Mouse (Mus musculus): ENCODE data around the gene Fbxw8. TPM values are rescaled to one million over a fixed set of nuclear protein-coding genes. Genes with fewer than 3 reads are reported as not detected.

Gene Fbxw8
- polyA plus RNA-seq, 1 experiment from 2014 or later: 18.4 TPM

DNA sequence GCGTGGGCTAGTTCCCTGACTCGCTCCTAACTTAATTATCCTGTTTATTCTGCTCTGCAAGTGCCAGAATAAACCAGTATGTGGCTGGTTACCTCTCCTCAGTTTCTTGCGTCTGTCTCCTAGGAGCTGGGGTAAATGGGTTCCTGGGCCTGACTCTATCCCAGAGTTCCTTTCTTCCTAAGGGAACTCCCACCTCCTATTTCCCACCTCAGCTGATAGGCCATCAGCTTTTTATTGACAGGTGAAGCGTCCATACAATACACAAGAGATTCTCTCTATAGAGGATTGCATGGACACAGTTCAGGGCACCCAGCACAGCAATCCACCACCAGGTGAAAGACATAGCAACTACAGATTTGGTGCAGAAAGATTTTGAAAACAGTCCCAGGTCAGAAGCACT is 111.5 kb downstream of the Fbxw8 start:
- Histone ChIP-seq H3K9ac (ENCODE audit: low read depth, low read length) (no peak overlapping the region), H3K4me2 (ENCODE audit: low read length) (no peak overlapping the region), H3K9me3 (replicated peaks; ENCODE audit: control insufficient read depth, low read length, poor library complexity, severe bottlenecking) (no peaks in the 10 kb centered on the region), H3K27me3 (ENCODE audit: control insufficient read depth, insufficient read depth, low read depth, low read length) (no peaks in the 10 kb centered on the region), H3K27ac (ENCODE audit: low read length) (no peak overlapping the region), H3K36me3 (ENCODE audit: control insufficient read depth, insufficient read depth, low read length) (no peaks in the 10 kb centered on the region), H3K4me3 (ENCODE audit: low read depth, low read length) (no peak overlapping the region), H3K4me1 (ENCODE audit: control insufficient read depth, insufficient read depth, low read length) (no peaks in the 10 kb centered on the region; the same call in 1 of the 2 replicates)
- 85% methylated on average over 4 of the region's 4 CpGs for WGBS
- ATAC-seq: no peak

- Histone ChIP-seq H3K9ac (ENCODE audit: low read depth, low read length) (no peak overlapping the region), H3K9me3 (replicated peaks; ENCODE audit: control insufficient read depth, low read length, poor library complexity, severe bottlenecking) (no peaks in the 10 kb centered on the region), H3K4me1 (ENCODE audit: control insufficient read depth, insufficient read depth, low read length) (peaks cover 5% of the 10 kb centered on the region; the same call in 1 of the 2 replicates), H3K27ac (ENCODE audit: low read length) (no peak overlapping the region), H3K36me3 (ENCODE audit: control insufficient read depth, insufficient read depth, low read length) (no peaks in the 10 kb centered on the region), H3K4me3 (ENCODE audit: low read depth, low read length) (no peak overlapping the region), H3K27me3 (ENCODE audit: control insufficient read depth, insufficient read depth, low read depth, low read length) (no peaks in the 10 kb centered on the region), H3K4me2 (ENCODE audit: low read length) (no peak overlapping the region)
- ATAC-seq: no peak
- 90% methylated on average over 6 of the region's 6 CpGs for WGBS
These were observed 112.7 kb downstream of the Fbxw8 start for GRCm38 (mm10) chr5:118042599-118042998.

GRCm38 (mm10) chr5:118039241-118039668 is 116.0 kb downstream of the Fbxw8 start:
- H3K27me3 ChIP-seq (ENCODE audit: control insufficient read depth, insufficient read depth, low read depth, low read length): no peaks in the 10 kb centered on the region
- H3K4me3 ChIP-seq (ENCODE audit: low read depth, low read length): no peak overlapping the region
- no peak for ATAC-seq
- H3K36me3 ChIP-seq (ENCODE audit: control insufficient read depth, insufficient read depth, low read length): no peaks in the 10 kb centered on the region
- 24% methylated on average over 12 of the region's 12 CpGs for WGBS
- 0 out of 2 replicates have a peak, but pooled peaks cover 2% of the 10 kb centered on the region for H3K9me3 ChIP-seq (replicated peaks; ENCODE audit: control insufficient read depth, low read length, poor library complexity, severe bottlenecking)
- H3K4me2 ChIP-seq (ENCODE audit: low read length): no peak overlapping the region
- peaks cover 6% of the 10 kb centered on the region; the same call in 1 of the 2 replicates for H3K4me1 ChIP-seq (ENCODE audit: control insufficient read depth, insufficient read depth, low read length)
- H3K27ac ChIP-seq (ENCODE audit: low read length): no peak overlapping the region
- 0 out of 2 replicates have a peak overlapping the region, but pooled peaks have one; percentile 30 for H3K9ac ChIP-seq (ENCODE audit: low read depth, low read length)

DNA sequence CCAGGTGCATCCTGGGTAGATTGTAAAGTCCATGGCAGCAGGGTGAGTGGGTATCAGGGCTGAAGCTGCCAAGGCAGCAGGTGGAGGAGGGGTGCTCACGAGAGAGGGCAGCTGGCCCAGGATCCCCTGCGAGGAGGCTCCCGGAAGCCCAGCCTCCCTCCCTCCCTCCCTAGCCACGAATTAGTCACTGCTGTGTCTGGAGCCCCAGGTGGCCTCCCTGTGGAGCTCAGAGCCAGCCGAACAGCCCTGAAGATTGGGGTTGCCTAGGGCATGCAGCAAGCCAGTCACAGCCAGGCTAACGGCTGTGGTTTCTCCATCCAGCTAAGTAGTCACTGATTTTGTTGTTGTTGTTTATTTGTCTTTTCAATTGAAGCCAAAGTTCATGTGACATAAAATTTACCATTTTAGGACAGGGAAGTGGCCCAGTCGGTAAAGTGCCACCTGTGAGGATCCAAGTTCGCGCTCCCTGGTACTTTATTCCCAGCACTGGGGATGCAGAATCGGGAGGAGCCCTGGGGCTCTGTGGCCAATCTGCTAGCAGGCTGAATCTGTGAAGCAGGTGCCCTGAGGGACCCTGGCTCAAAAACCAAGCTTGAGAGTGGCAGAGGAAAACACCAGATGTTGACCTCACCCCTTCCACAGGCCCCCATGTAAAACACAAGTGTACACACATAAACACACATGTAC is 117.3 kb downstream of the Fbxw8 start:
- H3K27me3 ChIP-seq (ENCODE audit: control insufficient read depth, insufficient read depth, low read depth, low read length): no peaks in the 10 kb centered on the region
- H3K4me3 ChIP-seq (ENCODE audit: low read depth, low read length): no peak overlapping the region
- WGBS: 12% methylated on average over 10 of the region's 10 CpGs
- 0 out of 2 replicates have a peak, but pooled peaks cover 2% of the 10 kb centered on the region for H3K9me3 ChIP-seq (replicated peaks; ENCODE audit: control insufficient read depth, low read length, poor library complexity, severe bottlenecking)
- peak overlapping the region; percentile 13; the same call in 1 of the 2 replicates for H3K4me2 ChIP-seq (ENCODE audit: low read length)
- H3K9ac ChIP-seq (ENCODE audit: low read depth, low read length): 0 out of 2 replicates have a peak overlapping the region, but pooled peaks have one; percentile 22
- peaks cover 6% of the 10 kb centered on the region; the same call in 1 of the 2 replicates for H3K4me1 ChIP-seq (ENCODE audit: control insufficient read depth, insufficient read depth, low read length)
- ATAC-seq: peak; percentile 67
- H3K27ac ChIP-seq (ENCODE audit: low read length): no peak overlapping the region
- H3K36me3 ChIP-seq (ENCODE audit: control insufficient read depth, insufficient read depth, low read length): no peaks in the 10 kb centered on the region

GRCm38 (mm10) chr5:118036888-118037797 is 118.1 kb downstream of the Fbxw8 start:
- Histone ChIP-seq H3K4me1 (ENCODE audit: control insufficient read depth, insufficient read depth, low read length) (peaks cover 6% of the 10 kb centered on the region; the same call in 1 of the 2 replicates), H3K36me3 (ENCODE audit: control insufficient read depth, insufficient read depth, low read length) (no peaks in the 10 kb centered on the region), H3K27ac (ENCODE audit: low read length) (no peak overlapping the region), H3K27me3 (ENCODE audit: control insufficient read depth, insufficient read depth, low read depth, low read length) (no peaks in the 10 kb centered on the region), H3K9ac (ENCODE audit: low read depth, low read length) (no peak overlapping the region), H3K4me2 (ENCODE audit: low read length) (no peak overlapping the region), H3K9me3 (replicated peaks; ENCODE audit: control insufficient read depth, low read length, poor library complexity, severe bottlenecking) (0 out of 2 replicates have a peak, but pooled peaks cover 2% of the 10 kb centered on the region), H3K4me3 (ENCODE audit: low read depth, low read length) (no peak overlapping the region)
- 41% methylated on average over 25 of the region's 25 CpGs for WGBS
- ATAC-seq: no peak

GRCm38 (mm10) chr5:118035786-118036185 is 119.5 kb downstream of the Fbxw8 start:
- H3K4me1 ChIP-seq (ENCODE audit: control insufficient read depth, insufficient read depth, low read length): peaks cover 6% of the 10 kb centered on the region; the same call in 1 of the 2 replicates
- ATAC-seq: no peak
- H3K36me3 ChIP-seq (ENCODE audit: control insufficient read depth, insufficient read depth, low read length): no peaks in the 10 kb centered on the region
- 70% methylated on average over 3 of the region's 3 CpGs for WGBS
- no peak overlapping the region for H3K27ac ChIP-seq (ENCODE audit: low read length)
- no peak overlapping the region for H3K4me3 ChIP-seq (ENCODE audit: low read depth, low read length)
- no peaks in the 10 kb centered on the region; the same call in 1 of the 2 replicates for H3K27me3 ChIP-seq (ENCODE audit: control insufficient read depth, insufficient read depth, low read depth, low read length)
- H3K9ac ChIP-seq (ENCODE audit: low read depth, low read length): no peak overlapping the region
- no peak overlapping the region for H3K4me2 ChIP-seq (ENCODE audit: low read length)
- 0 out of 2 replicates have a peak, but pooled peaks cover 2% of the 10 kb centered on the region for H3K9me3 ChIP-seq (replicated peaks; ENCODE audit: control insufficient read depth, low read length, poor library complexity, severe bottlenecking)

DNA sequence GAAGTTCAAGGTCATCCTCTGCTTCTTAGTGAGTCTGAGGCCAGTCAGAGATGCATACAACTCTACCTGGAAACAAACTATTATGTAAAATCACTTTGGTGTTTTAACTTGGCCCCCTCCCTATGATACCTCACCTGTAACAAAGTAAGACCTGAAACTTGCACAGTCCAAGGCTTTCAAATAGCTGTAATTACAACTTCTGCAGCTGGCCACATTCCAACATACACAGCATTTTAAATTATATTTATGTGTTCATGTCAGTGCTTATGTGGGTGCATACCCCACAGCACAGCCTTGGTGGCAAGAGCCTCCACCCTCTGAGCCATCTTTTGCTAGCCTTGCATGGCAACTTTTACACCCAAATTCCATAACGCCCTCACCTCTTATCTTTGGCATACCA is 120.6 kb downstream of the Fbxw8 start:
- ATAC-seq: no peak
- Histone ChIP-seq H3K9ac (ENCODE audit: low read depth, low read length) (no peak overlapping the region), H3K27me3 (ENCODE audit: control insufficient read depth, insufficient read depth, low read depth, low read length) (peaks cover 7% of the 10 kb centered on the region), H3K36me3 (ENCODE audit: control insufficient read depth, insufficient read depth, low read length) (no peaks in the 10 kb centered on the region), H3K4me1 (ENCODE audit: control insufficient read depth, insufficient read depth, low read length) (peaks cover 7% of the 10 kb centered on the region; the same call in 1 of the 2 replicates), H3K4me2 (ENCODE audit: low read length) (no peak overlapping the region), H3K4me3 (ENCODE audit: low read depth, low read length) (no peak overlapping the region), H3K27ac (ENCODE audit: low read length) (no peak overlapping the region), H3K9me3 (replicated peaks; ENCODE audit: control insufficient read depth, low read length, poor library complexity, severe bottlenecking) (0 out of 2 replicates have a peak, but pooled peaks cover 2% of the 10 kb centered on the region)
- 78% methylated on average over 1 of the region's 1 CpGs for WGBS

GRCm38 (mm10) chr5:118033740-118034139 is 121.5 kb downstream of the Fbxw8 start:
- H3K27me3 ChIP-seq (ENCODE audit: control insufficient read depth, insufficient read depth, low read depth, low read length): peaks cover 16% of the 10 kb centered on the region
- no peak for ATAC-seq
- H3K4me1 ChIP-seq (ENCODE audit: control insufficient read depth, insufficient read depth, low read length): peaks cover 15% of the 10 kb centered on the region; the same call in 1 of the 2 replicates
- H3K9ac ChIP-seq (ENCODE audit: low read depth, low read length): no peak overlapping the region
- H3K9me3 ChIP-seq (replicated peaks; ENCODE audit: control insufficient read depth, low read length, poor library complexity, severe bottlenecking): 0 out of 2 replicates have a peak, but pooled peaks cover 2% of the 10 kb centered on the region
- H3K27ac ChIP-seq (ENCODE audit: low read length): no peak overlapping the region
- no peak overlapping the region for H3K4me3 ChIP-seq (ENCODE audit: low read depth, low read length)
- H3K4me2 ChIP-seq (ENCODE audit: low read length): no peak overlapping the region
- H3K36me3 ChIP-seq (ENCODE audit: control insufficient read depth, insufficient read depth, low read length): no peaks in the 10 kb centered on the region
- 72% methylated on average over 6 of the region's 6 CpGs for WGBS

Data from midbrain, embryonic 16.5 days (tissue).